Mouse (Mus musculus) left cerebral cortex, postnatal 10 days (tissue): ENCODE data around the gene Wdr26. TPM values are rescaled to one million over a fixed set of nuclear protein-coding genes. Genes with fewer than 3 reads are reported as not detected.

Source experiments
- DNase-seq, 2 experiments: peaks; one replicate each; pipeline ENCODE4 v3.0.0; 2021 to 2022; ENCODE audit warnings: low spot score in 2 of 2, mixed read lengths in 1 of 2; ENCODE audit errors: extremely low spot score in 1 of 2
- intact Hi-C: fragments of 180-260 bp; cut with DNase I; formaldehyde crosslinking; loops from one replicate; pipeline ENCODE4 v1.15.1; 2025
- total RNA-seq, 2 experiments: library from RNA; stranded (reverse); gene quantifications; 2 replicates each; pipeline ENCODE4 v1.2.3; 2021

Gene Wdr26
- 100 to 1,000 TPM; 126 to 131 TPM for total RNA-seq

DNA sequence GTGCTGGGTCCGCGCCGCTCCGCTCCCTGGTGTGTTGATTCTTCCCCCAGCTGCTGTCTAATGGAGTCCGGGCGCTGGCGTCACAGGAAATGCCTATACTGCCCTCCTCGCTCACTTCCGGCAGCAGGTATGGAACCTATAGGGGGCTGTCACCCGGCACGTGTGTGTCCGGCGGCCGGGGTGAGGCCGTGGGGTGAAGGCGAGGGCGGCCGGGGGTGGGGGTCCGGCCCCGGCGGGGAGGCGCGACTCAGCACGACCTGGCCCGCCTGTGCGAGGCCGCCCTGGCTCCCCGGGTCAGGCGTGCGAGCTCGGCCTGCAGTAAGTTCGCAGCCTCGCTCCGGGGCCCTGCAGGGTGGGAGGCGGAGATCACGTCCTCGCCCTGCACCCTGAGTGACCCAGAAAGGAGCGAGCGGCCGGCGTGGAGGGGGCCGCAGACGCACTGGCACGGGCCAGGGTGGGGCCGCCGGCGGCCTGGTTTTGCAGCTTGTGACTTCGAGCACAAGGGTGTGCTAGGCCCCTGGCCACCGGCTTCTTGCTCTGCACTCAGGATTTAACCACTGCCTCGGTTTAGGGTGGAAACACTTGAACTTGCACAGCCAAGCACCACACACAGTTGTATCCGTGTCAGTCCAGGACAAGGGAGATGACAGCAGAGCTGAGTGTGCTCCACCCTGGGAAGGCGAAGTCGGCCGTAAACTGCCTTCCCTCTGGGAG, at the start of gene Wdr26:
Wdr26 (minus strand) TSS at position 82 of the 714 bp plus-strand sequence.
- intact Hi-C loops, result no loop called here
- peak; percentile 83 to 90 for DNase-seq

DNA sequence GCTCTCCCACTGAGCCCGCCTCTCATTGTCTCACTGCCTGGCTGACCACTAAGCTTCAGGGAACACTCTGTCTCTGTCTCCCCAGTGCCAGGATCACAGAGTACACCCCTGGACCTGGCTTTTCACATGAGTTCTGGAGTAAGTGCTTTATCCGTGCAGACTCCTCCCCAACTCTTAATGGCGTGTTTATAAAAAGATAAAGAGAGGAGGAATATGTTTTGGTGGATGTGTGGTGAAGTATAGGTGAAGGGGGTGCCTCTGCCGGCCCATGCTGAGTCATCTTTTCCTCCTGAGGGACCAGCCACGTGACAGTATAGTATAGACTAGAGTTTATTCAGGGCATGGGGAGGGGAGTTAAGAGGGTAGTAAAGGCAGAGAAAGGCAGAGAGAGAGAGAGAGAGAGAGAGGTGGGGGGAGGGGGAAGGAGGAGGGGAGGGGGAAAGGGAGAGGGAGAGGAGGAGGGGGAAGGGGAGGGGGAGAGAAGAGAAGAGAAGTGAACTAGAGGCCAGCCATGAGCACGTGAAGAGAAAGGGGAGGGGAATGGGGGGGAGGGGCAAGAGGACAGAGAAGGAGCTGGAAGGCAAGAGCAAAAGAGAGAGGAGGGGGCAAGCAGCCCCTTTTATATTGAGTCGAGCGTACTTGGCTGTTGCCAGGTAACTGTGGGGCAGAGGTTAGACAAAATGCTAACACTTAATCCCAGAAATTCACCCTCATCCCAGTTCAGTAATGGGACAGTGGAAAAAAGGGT, 49.3 kb upstream of the Wdr26 start:
- intact Hi-C loops, result no loop called here

GRCm38 (mm10) chr1:181260422-181260821, 48.6 kb upstream of the Wdr26 start:
- intact Hi-C loops, result no loop called here
- no peak for DNase-seq

More for the DNA sequence above, 49.3 kb upstream of the Wdr26 start:
- DNase-seq, result peak in 1 of 2 experiments; percentile 10

DNA sequence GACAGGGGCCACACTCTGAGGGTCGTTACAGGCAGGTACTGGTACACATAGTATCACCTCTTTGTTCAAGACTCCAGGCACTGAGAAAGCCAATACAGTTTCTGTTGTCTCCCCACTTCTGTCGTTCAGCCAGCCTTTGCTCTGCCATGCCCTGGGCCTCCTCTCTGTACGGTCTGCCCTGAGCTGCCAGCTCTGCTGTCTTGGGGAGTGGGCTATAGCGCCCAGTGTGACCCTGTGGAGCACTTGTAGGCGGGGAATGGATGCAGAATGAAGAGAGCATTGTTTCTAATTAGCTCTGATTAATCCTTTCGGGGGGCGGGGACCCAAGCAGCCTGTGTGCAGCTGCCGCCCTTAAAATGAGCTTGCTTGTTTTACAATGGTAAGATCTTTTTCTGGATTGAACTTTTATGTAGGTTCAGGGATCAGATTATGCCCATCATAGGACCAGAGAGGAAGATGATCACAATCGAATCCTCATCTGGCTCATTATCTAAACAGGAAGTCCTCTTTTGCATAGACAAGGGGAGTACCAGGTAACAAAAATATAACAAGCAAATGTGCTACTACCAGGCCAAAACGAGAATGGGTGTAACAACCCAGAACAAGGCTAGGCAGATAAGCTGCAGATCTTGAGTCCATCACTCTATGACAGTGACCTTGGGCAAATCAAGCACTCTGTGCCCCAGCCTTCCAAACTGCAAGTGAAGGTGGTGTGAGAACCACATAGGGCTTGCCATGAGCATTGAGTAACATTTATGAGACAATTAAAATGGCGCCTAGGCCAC, 48.0 kb upstream of the Wdr26 start:
- intact Hi-C loops, result no loop called here
- no peak for DNase-seq

DNA sequence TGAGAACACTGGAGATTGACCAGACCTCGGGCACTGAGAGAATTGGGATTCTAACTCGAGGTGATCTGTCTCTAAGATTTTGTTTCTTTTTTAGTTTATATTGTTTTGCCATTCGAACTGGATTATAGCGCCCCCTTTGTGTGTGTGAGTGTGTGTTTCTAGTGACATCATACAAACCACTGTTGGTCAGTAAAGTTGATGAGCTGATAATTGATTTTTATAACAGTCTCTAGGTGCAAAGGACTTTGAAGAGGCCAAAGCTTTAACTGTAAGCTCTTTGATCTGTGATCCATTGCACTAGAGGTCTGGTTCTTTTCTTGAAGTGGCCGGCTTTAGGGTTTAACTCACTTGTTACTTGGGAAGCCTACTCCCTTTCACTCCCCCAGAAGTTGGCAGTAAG, 47.3 kb upstream of the Wdr26 start:
- intact Hi-C loops, result no loop called here

DNA sequence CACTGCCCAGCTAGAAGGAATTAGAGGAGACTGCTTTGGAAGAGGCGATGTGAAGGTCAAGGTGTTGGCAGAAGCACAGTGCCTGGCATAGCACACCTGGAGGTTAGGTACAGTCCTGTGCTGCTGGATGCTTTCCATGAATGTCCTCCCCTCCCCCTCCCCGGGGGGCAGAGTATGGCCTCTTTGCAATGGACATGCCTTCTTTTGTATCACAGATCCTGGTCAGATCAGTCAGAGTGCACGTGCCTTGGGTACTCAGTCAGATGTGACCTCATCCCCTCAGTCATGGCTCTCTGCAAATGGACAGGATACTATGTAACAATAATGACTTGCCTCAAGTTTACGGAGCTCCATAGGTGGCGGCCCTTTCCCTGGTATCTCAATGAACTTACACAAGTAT, 46.8 kb upstream of the Wdr26 start:
- intact Hi-C loops, result no loop called here
- DNase-seq, result no peak

More for the DNA sequence above, 47.3 kb upstream of the Wdr26 start:
- no peak for DNase-seq

- DNase-seq, result no peak
- intact Hi-C loops, result no loop called here
Observed at GRCm38 (mm10) chr1:181257585-181258555, 46.1 kb upstream of the Wdr26 start.

DNA sequence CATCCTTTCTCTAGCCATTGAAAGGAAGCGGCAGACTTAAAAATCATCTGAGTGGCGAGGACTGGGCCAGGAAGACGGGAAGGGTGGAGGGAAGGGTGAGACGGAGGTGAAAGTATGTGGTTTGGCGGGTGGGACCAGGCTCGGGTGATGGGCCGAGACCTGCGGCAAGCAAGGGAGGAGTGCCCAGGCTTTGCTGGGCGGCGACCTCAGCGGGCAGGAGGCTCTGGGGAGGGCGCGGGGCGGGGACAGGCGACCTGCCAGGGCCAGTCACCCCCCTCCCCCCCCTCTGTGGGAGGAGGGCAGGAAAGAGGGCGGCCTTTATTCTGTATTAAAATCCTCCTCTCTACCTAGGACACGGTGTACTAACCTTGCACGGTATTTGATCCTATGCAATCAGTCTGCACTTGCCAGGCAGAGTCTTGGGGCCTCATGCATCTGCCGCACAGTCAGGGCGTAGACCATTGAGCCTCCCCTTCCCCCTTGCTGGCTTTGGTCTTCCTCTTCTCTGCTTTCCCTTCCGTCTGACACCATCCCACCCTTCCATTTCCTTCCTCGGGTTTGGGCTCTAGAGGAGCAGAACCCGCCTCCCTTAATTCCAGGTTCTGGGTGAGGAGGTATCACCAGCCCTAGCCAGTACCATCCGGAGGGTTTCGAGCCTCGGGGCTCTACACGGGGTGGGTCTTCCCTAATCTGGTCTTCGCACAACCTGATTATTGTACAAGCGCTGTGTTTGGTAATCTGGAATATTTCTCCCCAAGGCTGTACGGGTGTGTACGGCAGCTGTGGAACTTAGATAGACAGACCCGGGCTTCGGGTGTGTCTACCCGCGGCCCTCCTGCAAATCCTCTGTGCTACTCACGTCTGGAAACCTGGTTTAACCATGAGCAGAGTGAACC, 45.1 kb upstream of the Wdr26 start:
- intact Hi-C loops, result no loop called here
- DNase-seq, result peak in 1 of 2 experiments; percentile 76

DNA sequence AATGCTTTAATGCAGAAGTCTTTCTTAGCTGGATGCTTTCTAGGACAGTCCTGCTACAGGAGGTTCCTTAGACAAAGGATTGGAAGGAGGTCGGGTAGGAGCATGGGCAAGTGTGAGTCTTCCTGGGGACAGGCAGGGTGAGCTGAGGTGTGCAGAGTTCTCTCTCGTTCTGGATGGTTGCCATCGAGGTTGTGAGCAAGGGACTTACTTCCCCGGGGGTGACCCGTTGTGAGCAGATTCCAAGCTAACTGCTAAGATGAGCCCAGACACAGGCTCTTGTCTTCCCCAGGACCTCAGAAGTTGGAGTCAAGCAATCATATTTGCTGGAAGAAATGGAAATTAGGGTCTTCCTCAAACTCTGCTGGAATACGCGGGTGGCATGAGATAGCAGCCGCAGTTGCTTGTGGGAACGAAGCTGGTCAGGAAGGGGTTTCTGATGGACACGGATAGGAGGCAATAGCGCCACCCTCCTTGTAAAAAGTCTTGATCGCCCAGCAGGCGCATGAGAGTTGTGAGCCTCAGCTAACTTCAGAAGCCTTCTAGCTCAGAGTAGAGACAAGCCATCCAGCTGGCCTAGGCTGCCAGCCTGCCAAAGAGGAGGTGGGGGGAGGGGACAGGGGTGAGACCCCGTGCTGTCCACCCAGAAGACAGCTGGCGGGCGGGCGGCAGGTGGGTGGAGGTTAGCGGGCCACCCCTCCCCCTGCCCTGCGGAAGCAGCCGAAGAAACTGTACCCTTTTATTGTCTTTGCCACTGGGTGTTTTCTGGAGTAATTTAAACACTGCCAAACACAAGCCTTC, 44.3 kb upstream of the Wdr26 start:
- intact Hi-C loops, result no loop called here
- DNase-seq, result peak; percentile 46 to 63

GRCm38 (mm10) chr1:181255450-181255849, 43.6 kb upstream of the Wdr26 start:
- intact Hi-C loops, result no loop called here
- no peak for DNase-seq

GRCm38 (mm10) chr1:181251624-181252023, 39.8 kb upstream of the Wdr26 start:
- DNase-seq, result no peak
- intact Hi-C loops, result no loop called here

DNA sequence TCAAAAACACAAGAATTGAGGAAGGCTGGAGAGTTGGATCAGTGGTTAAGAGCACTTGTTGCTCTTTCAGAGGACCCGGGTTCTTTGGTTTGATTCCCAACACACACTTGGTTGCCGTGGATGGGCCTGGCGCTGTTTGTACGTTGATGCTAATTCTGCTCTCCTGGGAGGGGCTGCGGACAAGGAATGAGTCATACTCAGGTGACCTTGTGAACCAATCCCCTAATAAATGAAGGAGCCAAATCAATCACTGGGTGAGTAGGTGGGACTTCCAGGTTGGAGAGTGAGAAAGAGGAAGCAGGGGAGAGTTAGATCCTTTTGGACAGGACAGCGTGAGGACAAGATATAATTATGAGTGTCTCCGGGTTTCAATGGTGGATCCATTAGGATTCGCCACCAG, 39.2 kb upstream of the Wdr26 start:
- intact Hi-C loops, result no loop called here
- no peak for DNase-seq

DNA sequence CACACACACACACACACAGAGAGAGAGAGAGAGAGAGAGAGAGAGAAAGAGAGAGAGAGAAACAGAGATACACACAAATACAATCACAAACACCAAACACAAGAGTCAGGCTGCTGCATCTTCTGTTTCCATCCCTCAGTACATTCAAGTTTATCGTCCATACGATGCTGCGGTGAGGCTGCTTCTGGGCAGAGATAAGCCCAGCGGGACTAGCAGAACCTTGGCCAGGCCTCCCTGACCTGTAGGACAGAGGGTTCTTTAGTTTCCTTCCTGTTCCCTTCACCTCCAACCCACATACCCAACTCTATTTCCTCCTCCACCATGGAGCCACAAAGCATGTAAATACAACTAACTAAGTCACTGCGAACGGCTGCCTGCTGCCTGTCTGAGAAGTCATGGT, 37.7 kb upstream of the Wdr26 start:
- no peak for DNase-seq

DNA sequence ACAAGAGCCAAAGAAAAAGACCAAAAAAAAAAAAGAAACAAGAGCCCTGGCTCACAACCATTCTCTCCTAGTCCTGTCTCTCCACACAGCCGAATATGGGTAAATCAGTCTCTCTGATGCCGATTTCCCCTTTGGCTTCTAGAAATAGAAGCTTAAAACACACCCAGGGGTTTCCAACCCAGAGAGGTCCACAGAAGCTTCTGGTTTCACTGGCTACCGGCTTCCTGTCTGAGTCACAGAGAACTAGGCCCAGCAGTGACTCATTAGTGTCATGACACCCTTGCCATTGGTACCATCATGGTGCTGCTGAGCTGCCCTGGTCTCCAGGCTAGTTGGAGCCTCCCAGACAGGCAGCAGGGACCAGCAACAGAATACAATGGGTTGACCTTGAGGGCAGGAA, 35.4 kb upstream of the Wdr26 start:
- DNase-seq, result no peak
- intact Hi-C loops, result no loop called here

More for the DNA sequence above, 37.7 kb upstream of the Wdr26 start:
- intact Hi-C loops, result no loop called here

DNA sequence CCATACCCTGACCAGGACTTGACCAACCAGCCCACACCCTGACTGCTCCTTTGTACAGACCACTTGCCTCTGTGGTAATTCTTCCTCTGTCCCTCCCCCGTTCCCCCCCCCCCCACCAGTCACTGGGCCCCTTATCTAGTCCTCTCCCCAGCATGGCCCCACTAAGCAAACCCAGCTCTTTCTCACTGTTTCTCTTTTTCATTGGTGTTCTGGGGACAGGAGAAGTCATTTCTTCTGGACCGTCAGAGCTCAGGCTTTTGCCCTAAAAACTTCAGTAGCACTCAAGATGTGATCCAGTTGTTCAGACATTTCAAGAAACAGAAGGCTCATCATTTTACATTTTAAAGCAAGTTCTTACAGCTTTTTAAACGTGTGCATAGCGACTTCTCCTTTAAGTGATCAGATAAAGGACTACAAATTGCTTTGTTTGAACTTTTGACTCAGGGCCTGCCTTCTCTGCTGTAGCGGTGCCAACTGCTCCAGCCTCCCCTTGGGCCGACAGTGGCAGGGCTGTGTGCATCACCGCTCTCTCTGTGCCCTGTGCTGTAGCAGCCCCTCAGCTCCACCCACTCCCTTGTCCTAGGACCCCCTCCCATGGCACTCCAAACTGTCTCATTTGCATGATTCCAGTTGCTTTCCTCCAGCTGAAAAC, 34.8 kb upstream of the Wdr26 start:
- intact Hi-C loops, result no loop called here

More for the DNA sequence above, 34.8 kb upstream of the Wdr26 start:
- DNase-seq, result no peak
